Mouse (Mus musculus): ENCODE results near the gene Arhgap24.

The Arhgap24 gene

GRCm38 (mm10) chr5:102577729-102578128 lies 96.5 kb downstream of the Arhgap24 start:
- DNase-seq (ENCODE audit: extremely low spot score, low spot score) = no peak

DNA sequence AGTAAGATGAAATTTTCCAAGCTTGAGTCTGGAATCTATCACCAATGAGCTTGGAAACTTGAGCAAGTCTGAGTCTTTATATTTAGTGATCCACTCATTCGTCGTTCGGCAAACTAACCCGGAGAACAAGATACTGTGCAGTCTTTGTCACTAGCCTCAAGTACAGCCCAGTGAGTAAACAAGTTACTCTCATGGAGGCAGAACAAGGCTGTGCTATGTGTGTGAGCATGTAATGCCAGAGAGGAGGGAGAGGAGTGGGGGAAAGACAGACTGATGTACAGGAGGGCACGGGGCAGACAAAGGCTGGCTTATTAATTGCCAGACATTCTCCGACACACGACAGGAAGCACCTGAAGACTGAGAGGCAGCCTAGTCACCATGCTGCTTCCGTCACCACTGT lies 97.2 kb downstream of the Arhgap24 start:
- no peak for DNase-seq (ENCODE audit: extremely low spot score, low spot score)

GRCm38 (mm10) chr5:102582864-102583410 lies 101.7 kb downstream of the Arhgap24 start:
- no peak for DNase-seq (ENCODE audit: extremely low spot score, low spot score)

DNA sequence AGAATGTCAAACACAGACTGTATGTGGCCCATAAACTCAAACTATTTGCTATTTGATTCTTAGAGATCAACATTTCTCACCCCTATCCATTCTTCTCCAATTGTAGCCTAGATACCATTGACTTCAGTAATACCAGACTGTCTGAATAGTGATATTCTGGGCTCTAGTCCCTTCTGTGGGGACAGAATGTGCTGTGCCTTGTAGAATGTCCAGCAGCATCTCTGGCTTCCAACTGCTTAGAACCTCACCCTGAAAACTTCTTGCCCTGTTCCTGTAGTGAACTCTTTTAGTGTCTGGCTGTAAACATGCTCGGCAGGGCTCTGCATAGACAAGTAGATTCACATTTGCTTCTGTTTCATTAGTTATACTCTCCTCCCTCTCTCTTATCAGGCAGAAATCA lies 110.2 kb downstream of the Arhgap24 start:
- no peak for DNase-seq (ENCODE audit: extremely low spot score, low spot score)

DNA sequence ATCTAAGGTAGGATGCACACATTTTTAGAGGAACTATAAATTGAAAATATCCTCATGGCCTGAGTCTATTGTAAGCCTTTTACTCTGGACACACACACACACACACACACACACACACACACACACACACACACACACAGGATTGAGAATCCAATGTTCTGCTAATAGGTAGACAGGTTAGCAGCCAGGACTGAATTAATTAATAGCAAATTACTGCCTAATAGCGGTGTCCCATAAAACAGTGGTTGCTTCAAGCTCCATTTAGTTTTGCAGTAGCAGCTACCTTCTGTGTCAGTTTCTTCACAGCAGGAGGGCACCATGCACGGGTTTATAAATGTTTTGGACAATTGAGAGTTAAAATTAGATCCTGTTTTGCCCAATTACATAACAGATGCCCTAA lies 111.9 kb downstream of the Arhgap24 start:
- DNase-seq (ENCODE audit: extremely low spot score, low spot score) = no peak

DNA sequence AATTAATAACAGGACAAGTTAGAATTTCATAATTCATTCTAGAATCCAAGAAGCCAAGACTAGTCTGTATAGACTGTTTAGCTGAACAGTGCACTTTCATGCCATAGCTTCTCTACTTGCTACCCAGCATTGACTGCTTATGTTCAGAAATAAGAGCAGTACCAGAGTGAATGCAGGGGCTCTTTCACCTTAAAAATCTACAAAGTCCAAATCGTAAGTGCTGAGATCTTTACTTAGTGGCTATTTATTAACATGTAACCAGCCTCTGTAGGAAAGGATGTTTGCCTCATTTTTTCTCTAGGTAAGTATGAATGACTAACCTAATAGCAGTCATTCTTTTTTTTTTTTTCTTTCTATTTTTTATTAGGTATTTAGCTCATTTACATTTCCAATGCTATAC lies 117.9 kb downstream of the Arhgap24 start:
- no peak for DNase-seq (ENCODE audit: extremely low spot score, low spot score)

GRCm38 (mm10) chr5:102613571-102613970 lies 132.4 kb downstream of the Arhgap24 start:
- no peak for DNase-seq (ENCODE audit: extremely low spot score, low spot score)

DNA sequence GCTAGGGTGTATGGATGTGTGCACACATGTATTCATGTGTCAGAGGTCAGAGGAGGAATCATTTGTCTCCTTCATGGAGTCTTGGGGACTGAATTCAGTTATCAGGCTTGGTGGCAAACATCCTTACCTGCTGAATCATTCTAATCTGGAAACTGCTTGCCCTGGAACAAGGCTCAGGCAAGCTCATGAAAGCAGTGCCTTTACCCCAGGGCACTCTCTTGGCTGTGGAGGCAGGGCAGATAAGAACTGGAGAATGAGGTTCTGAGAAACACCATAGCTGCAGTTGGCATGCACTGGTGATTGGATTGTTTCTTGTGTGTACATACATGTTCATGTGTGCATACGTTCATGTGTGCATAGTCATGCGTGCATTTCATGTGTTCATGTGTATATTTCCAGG lies 132.9 kb downstream of the Arhgap24 start:
- DNase-seq (ENCODE audit: extremely low spot score, low spot score) = no peak

DNA sequence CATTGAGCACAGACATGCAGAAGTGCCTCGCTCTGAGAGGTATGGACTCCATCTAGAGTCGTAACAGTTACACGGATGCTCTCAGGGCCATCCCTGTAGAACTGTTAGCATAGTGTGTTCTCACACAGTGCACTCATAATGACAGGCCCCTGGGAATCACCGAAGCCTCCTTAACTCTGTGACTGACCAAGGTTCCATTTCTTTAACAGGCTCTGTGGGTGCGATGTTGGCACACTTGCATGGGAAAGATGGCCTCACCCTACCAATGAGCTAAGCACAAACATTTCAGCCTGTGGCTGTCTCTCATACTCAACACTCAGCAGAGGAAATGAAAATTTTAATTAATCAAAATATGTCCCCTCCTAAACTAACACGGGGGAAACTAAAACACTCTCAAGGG lies 134.1 kb downstream of the Arhgap24 start:
- no peak for DNase-seq (ENCODE audit: extremely low spot score, low spot score)

DNA sequence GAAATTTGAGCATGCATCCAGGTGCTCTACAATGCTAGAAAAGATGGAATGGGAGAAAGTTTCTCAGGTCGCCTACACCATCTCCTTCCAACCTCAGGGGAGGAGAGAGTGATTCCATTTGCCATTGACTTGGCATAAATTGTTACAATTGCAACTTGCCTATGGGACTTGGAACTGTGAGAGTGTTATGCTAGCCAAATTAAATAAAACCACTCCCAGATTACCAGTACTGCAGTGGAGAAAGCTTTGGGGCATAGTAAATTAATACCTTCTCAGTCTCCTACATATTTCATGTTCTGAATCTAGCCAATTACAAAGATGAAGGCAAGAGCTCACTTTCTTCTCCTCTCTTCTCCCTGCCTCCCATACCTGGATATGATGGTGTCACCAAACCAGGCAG lies 139.8 kb downstream of the Arhgap24 start:
- DNase-seq (ENCODE audit: extremely low spot score, low spot score) = no peak

DNA sequence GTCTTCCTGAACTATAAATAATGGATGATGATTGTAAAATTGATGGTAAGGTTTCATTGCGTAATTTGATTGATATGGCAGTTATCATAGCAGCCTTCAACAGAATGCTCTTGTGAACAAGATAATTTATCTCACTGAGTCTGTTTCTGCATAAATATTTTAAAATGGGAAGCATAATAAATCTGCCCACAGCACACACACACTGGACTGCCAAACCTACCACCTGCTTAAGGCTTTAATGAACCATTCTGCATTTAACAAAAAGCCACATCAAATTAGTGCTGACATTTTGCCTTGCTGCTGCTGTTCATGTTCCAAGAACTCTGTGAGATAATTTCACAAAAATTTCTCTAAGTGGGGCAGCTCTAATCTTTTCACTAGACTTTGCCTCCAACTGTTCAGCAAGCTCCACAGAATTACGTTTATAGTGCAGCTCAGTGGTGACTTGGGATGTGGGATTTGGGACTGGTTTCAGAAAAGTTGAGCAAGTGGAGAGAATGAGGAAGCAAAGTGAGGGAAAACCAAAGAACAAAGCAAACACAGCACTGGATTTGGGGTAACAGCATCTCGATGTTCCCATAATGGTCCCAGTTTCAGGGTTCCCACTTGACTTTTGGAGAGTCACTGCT lies 142.7 kb downstream of the Arhgap24 start:
- no peak for DNase-seq (ENCODE audit: extremely low spot score, low spot score)

- no peak for DNase-seq (ENCODE audit: extremely low spot score, low spot score)
These were observed 145.5 kb downstream of the Arhgap24 start for GRCm38 (mm10) chr5:102626671-102627070.

GRCm38 (mm10) chr5:102629362-102629771 lies 148.2 kb downstream of the Arhgap24 start:
- no peak for DNase-seq (ENCODE audit: extremely low spot score, low spot score)

- DNase-seq (ENCODE audit: extremely low spot score, low spot score) = no peak
These were observed 154.4 kb downstream of the Arhgap24 start for GRCm38 (mm10) chr5:102635591-102635990.

DNA sequence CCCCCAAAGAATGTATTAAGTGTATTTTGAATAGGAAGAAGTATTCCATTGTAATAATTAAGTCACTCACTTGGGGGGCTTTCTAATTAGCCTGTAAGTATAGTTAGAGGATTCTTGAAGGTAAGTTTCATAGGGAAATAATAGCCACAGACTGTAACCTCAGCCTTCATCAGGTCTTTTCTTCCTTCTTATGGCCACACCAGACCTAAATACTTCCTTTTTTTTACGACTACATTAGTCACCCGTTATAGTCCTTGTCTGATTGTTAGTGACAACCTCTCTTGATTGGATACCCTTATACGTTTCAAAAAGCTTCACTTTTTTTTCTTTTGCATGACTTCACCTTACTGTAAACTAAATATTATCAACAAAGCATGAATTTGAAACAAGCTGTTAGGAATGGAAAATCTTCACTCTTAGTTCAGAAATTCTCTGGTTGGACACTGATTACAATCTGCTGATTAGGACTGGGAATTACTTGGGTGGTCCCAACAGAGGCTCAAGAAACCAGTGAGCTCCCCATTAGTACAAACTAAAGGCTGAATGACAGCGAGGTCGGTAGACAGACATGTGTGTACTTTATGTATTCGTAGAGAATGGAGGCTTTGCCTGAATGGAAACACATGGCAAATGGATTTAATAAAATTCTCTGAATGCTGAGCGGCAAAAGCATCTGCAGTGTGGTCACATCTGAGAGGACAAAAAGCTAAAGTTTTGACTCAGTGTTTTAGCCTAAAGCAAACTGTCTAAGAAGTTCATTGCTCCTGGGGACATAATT lies 158.8 kb downstream of the Arhgap24 start:
- no peak for DNase-seq (ENCODE audit: extremely low spot score, low spot score)

GRCm38 (mm10) chr5:102643364-102643763 lies 162.2 kb downstream of the Arhgap24 start:
- DNase-seq (ENCODE audit: extremely low spot score, low spot score) = no peak

DNA sequence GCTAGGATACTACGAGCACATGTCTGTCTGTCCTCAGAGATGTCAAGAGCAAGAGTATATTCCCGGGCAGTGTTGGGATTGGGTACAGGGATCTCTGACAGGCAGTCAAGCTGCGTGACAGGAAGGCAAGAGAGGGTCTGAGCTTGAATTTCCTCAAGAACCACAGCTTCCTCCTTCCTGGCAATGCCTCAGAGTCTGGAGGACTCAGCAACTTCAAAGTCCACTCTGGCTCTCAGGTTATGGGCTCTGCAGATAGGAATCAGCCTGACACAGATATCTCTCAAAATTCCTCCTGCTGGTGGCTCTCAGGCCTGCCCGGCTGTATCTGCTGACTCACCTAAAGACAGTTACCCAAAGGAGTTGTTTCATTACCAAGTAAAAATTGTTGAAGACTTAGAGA lies 162.6 kb downstream of the Arhgap24 start:
- no peak for DNase-seq (ENCODE audit: extremely low spot score, low spot score)

- no peak for DNase-seq (ENCODE audit: extremely low spot score, low spot score)
These were observed 177.9 kb downstream of the Arhgap24 start for GRCm38 (mm10) chr5:102659061-102659460.

DNA sequence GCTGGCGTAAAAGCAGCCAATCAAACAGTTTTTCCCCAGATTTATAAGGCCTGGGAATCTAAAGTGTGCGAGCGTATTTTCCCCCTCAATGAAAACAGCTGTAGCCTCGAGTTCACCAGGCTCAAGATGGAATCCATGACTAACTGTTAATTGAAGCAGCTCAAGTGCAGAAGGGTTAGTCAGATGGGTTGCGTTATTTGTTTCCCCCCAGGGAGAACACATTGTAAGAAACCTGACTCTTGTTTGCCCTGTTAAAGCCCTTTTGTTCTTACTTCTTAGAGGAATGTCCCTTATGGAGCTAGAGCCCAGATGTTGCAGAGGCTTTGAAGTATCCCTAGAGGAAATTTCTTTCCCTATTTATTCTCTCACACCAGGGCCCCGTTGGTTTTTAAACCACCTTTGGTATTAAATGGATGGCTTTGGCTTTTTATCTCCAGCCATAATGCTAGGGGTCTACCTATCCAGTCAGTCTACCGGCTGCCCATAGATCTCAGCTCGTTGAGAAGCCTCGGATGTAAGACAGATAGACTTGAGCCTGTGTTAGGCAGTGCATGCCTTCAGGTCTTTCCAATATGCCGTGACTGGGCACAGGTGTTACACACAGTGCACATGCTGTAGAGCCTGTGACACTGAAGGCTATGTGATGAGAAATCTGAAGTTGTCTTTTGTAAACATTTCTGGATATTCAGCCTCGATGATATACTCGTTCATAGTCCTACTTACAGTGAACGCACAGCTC lies 184.0 kb downstream of the Arhgap24 start:
- DNase-seq (ENCODE audit: extremely low spot score, low spot score) = peak; percentile 18

GRCm38 (mm10) chr5:102666886-102667285 lies 185.7 kb downstream of the Arhgap24 start:
- no peak for DNase-seq (ENCODE audit: extremely low spot score, low spot score)

DNA sequence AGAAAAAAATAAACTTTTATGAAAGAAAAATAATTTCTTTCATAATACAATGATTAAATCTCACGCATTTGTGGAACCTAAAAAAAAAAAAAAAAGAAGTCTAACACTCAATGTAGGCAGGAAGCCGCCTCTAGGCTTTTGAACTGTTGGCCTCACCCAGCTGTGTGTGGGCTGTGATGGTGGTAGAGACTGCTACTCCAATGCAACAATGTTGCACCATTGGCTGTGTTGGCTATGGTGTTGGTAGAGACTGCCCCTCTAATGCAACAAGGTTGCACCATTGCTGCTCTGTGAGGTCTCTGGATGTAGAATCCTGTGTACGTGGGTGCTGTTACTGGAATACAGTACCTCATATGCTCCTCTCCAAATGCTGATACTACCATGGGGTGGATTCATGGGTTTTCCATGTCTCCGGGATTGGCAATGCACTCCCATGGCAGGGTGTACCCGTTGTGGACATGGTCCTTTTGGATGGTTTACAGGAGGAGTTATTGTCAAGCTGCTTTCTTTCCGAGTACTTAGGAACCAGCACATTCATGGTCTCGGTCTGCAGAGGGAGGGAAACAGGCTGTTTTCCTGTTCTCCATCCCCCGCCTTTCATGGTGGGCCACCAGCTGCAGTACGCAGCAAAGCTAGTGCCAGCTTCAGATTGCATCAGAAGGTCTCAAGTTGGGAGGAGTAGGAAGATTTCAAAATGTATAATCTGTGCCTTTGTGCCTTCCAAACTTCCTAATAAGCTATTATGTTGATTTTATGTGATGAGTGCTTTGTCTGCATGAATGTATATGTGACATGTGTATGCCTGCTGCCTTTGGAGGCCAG lies 186.8 kb downstream of the Arhgap24 start:
- DNase-seq (ENCODE audit: extremely low spot score, low spot score) = peak; percentile 3
